Mouse (Mus musculus): ENCODE results near the gene Lifr. TPM values are rescaled to one million over a fixed set of nuclear protein-coding genes. Genes with fewer than 3 reads are reported as not detected.

Lifr gene
- polyA plus RNA-seq, 1 experiment = not detected

GRCm38 (mm10) chr15:7134454-7135052 lies 44.1 kb downstream of the Lifr start:
- TF ChIP-seq GATA1 (IDR thresholded peaks at IDR 0.05; ENCODE audit: low read length) = no peak

GRCm38 (mm10) chr15:7135982-7136562 lies 45.7 kb downstream of the Lifr start:
- no peak for TF ChIP-seq GATA1 (IDR thresholded peaks at IDR 0.05; ENCODE audit: low read length)

DNA sequence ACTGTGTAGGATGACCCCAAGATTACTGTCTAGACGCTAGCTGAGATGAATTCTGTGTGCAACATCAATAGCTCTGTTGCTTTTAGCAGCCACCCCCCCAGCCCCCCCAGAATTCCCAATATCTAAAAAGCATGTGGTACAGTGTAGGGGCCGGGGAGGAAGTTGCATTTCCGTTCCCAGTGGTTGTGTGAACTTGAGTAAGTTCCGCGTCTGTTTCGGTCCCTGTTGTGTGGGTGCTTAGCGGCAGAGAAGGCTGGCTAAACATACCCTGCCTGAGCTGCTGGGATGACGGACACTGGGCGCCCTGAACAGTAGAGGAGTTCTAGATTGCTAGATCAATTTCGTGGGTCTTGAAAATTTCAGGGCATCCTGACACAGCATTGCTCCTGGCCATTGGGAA lies 46.5 kb downstream of the Lifr start:
- no peak for TF ChIP-seq GATA1 (IDR thresholded peaks at IDR 0.05; ENCODE audit: low read length)

- TF ChIP-seq GATA1 (IDR thresholded peaks at IDR 0.05; ENCODE audit: low read length) = no peak
Observed at GRCm38 (mm10) chr15:7137607-7138006, 47.2 kb downstream of the Lifr start.

- TF ChIP-seq GATA1 (IDR thresholded peaks at IDR 0.05; ENCODE audit: low read length) = no peak
Observed at GRCm38 (mm10) chr15:7138471-7138870, 48.1 kb downstream of the Lifr start.

DNA sequence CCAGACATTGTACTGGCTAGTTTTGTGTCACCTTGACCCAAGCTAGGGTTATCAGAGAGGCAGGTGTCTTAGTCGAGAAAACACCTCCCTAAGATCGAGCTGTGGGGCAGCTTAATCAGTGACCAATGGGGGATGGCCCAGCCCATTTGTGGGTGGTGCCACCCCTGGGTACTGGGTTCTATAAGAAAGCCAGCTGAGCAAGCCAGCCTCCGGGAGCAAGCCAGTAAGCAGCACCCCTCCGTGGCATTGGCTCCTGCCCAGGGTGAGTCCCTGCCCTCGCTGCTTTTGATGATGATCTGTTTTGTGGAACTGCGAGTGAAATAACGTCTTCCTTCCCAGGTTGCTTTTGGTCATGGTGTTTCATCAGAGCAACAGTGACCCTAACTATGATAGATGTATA lies 49.9 kb downstream of the Lifr start:
- TF ChIP-seq GATA1 (IDR thresholded peaks at IDR 0.05; ENCODE audit: low read length) = no peak

GRCm38 (mm10) chr15:7141246-7141645 lies 50.8 kb downstream of the Lifr start:
- TF ChIP-seq GATA1 (IDR thresholded peaks at IDR 0.05; ENCODE audit: low read length) = no peak

GRCm38 (mm10) chr15:7143689-7144170 lies 53.3 kb downstream of the Lifr start:
- no peak for TF ChIP-seq GATA1 (IDR thresholded peaks at IDR 0.05; ENCODE audit: low read length)

- TF ChIP-seq GATA1 (IDR thresholded peaks at IDR 0.05; ENCODE audit: low read length) = no peak
Observed at GRCm38 (mm10) chr15:7144542-7144941, 54.1 kb downstream of the Lifr start.

DNA sequence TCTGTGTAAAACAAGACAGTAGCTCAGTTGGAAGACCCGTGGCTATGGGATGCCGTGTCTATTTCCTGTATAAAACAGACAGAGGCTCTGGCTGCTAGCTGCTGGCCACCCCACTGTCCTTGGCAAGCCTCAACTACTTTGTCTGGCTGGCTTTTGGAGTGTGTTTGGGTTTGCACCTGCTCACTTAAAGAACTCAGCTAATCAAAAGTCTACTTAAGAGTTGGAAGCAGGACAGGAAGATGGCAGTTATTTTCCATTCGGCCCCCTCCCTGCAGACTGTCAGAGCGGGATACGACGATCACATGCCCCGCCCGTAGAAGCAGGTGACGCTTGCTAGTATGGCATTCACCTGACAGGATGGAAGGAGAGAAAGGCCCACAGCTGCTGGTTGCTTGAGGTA lies 54.5 kb downstream of the Lifr start:
- no peak for TF ChIP-seq GATA1 (IDR thresholded peaks at IDR 0.05; ENCODE audit: low read length)

- TF ChIP-seq GATA1 (IDR thresholded peaks at IDR 0.05; ENCODE audit: low read length) = no peak
Observed at GRCm38 (mm10) chr15:7145555-7145954, 55.1 kb downstream of the Lifr start.

GRCm38 (mm10) chr15:7146529-7146928 lies 56.1 kb downstream of the Lifr start:
- TF ChIP-seq GATA1 (IDR thresholded peaks at IDR 0.05; ENCODE audit: low read length) = no peak

GRCm38 (mm10) chr15:7149796-7150195 lies 59.4 kb downstream of the Lifr start:
- no peak for TF ChIP-seq GATA1 (IDR thresholded peaks at IDR 0.05; ENCODE audit: low read length)

GRCm38 (mm10) chr15:7150591-7150990 lies 60.2 kb downstream of the Lifr start:
- no peak for TF ChIP-seq GATA1 (IDR thresholded peaks at IDR 0.05; ENCODE audit: low read length)

DNA sequence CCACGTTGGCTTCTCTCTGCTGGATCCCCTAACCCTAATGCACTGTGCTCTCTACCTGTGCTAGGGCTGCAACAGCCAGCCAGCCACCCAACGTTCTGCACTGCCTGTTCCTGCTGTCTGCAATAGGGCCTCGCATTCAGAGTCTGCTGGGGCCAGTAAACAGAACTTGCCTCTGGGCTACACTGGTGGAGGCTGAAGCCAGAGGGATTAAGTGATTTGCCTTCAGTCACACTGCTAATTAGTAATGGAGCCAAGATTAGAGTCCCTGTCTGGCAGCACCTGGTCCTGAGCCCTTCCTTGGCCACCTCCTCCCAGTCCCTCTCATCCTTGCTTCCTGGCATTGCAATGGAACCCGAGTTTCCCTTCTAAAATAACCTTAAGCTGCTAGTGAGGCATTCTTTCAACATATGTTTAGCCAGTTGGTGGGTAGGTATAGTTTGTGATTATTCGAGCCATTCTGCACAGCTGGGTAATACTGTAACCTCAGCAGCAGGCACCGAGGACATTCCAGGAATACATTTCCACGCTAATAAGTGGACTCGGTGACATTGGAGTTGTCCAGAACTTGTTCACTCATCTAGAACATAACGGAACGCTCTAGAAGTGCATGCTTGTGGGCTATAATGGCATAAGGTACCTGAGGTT lies 61.8 kb downstream of the Lifr start:
- TF ChIP-seq GATA1 (IDR thresholded peaks at IDR 0.05; ENCODE audit: low read length) = no peak

DNA sequence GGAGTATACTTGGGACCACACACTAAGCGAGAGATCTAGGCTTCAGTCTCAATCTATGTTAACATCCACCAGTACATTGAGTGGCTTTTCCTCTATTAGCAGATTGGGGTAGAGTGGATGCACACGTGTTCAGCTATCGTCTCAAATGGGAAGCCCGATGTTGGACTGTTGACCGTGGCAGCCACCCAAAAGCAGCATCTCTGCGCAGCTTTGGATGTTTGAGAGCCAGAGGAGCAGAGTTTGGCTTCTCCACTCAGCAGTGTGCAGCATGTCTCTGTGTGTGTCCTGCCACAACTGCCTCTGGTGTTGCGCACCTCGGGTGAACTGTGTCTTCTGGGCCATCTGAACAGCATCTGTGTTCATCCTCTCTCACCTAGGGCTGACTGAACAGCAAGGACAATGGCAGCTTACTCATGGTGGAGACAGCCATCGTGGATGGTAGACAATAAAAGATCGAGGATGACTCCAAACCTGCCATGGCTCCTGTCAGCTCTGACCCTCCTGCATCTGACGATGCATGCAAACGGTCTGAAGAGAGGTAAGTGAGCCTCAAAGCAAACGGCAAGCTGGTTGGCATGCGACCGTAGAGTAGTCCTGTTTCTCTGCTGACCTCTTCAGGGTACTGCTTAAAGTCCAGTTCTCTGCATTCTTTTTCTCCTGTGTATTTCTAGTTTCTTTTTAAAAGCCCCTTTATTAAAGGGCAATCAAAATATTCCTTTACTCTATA lies 63.8 kb downstream of the Lifr start:
- no peak for TF ChIP-seq GATA1 (IDR thresholded peaks at IDR 0.05; ENCODE audit: low read length)

All from G1E-ER4 (cell line).